Mouse (Mus musculus): ENCODE results near the gene Rab4a.

- TF ChIP-seq ETS1 (IDR thresholded peaks at IDR 0.05; ENCODE audit: low read depth, low read length): no peak
- TF ChIP-seq EP300 (IDR thresholded peaks at IDR 0.05; ENCODE audit: low read depth in 1 of 2, low read length in 2 of 2): no peak
- no peak for TF ChIP-seq GABPA (IDR thresholded peaks at IDR 0.05; ENCODE audit: low read depth, low read length)
Measured at GRCm38 (mm10) chr8:123865786-123866185, 60.0 kb downstream of the Rab4a start.
